Mouse (Mus musculus) liver, adult 2 months (tissue): ENCODE measurements around the gene Vps72. TPM values are rescaled to one million over a fixed set of nuclear protein-coding genes. Genes with fewer than 3 reads are reported as not detected.

Experiments
- DNase-seq: peaks from one replicate; pipeline ENCODE4 v3.0.0-alpha.2; 2011; ENCODE audit warnings: low read depth, low spot score; ENCODE audit errors: extremely low read depth
- H3K27ac ChIP-seq: fragments of 200-500 bp; replicated peaks from 2 replicates; pipeline ENCODE4 v1.5.1; 2012; ENCODE audit warnings: low read depth, mild to moderate bottlenecking, control low read depth, inconsistent platforms, low read length; ENCODE audit not compliant: insufficient read depth
- H3K27me3 ChIP-seq: fragments of 200-500 bp; 2 replicates; pipeline ENCODE4 v1.6.1; 2012; ENCODE audit warnings: mild to moderate bottlenecking, moderate library complexity, low read length, inconsistent platforms; ENCODE audit not compliant: control insufficient read depth, insufficient read depth
- H3K36me3 ChIP-seq: fragments of 200-500 bp; 2 replicates; pipeline ENCODE4 v1.6.1; 2012; ENCODE audit warnings: low read length, inconsistent platforms; ENCODE audit not compliant: control insufficient read depth, insufficient read depth
- H3K4me1 ChIP-seq: fragments of 200-500 bp; 2 replicates; pipeline ENCODE4 v1.6.1; 2011; ENCODE audit warnings: low read length; ENCODE audit not compliant: control insufficient read depth, insufficient read depth
- H3K4me3 ChIP-seq: fragments of 200-500 bp; 2 replicates; pipeline ENCODE4 v1.5.1; 2011; ENCODE audit warnings: low read depth, mild to moderate bottlenecking, control low read depth, low read length, moderate library complexity; ENCODE audit not compliant: insufficient read depth
- H3K79me2 ChIP-seq: fragments of 200-500 bp; 2 replicates; pipeline ENCODE4 v1.6.1; 2012; ENCODE audit warnings: inconsistent platforms, mild to moderate bottlenecking, low read length, moderate library complexity; ENCODE audit not compliant: control insufficient read depth, insufficient read depth
- H3K9ac ChIP-seq: fragments of 200-500 bp; 2 replicates; pipeline ENCODE4 v1.6.1; 2012; ENCODE audit warnings: low read depth, mild to moderate bottlenecking, control low read depth, inconsistent platforms, low read length
- CTCF ChIP-seq: fragments of 200-500 bp; IDR thresholded peaks from 2 replicates; pipeline ENCODE4 v1.5.1; 2011; ENCODE audit warnings: low read depth, low read length, control low read depth
- POLR2A ChIP-seq: fragments of 200-500 bp; IDR thresholded peaks from 2 replicates; pipeline ENCODE4 v1.6.1; 2011; ENCODE audit warnings: low read length, control low read depth; ENCODE audit not compliant: insufficient read depth; ENCODE audit errors: extremely low read depth
- WGBS: fragments of 180-500 bp; shearing (Covaris S2); methylation state at CpG from one replicate; pipeline ENCODE4 v1.1.7; 2018; 5-methylcytosine and 5-hydroxymethylcytosine counted together
- polyA plus RNA-seq: library from polyadenylated mRNA; depleted of rRNA; stranded (reverse); fragments of >200 nt; gene quantifications from 2 replicates; pipeline ENCODE4 v1.2.3, GENCODE M21; 2012
- total RNA-seq: library from RNA; depleted of rRNA; stranded (reverse); fragments of >200 nt; gene quantifications from 2 replicates; pipeline ENCODE4 v1.2.3, GENCODE M21; 2014

The Vps72 gene
- total and polyA plus RNA-seq, 2 experiments, result 9.9 to 27.4 TPM

- WGBS, result 9% methylated on average over 6 of the region's 6 CpGs
- DNase-seq, result peak; percentile 72
- no peaks in the 10 kb centered on the region for H3K27me3 ChIP-seq
- peak overlapping the region; percentile 62 for H3K9ac ChIP-seq
- TF ChIP-seq CTCF, result no peak
- no peak for TF ChIP-seq POLR2A
- H3K4me1 ChIP-seq, result peaks cover 10% of the 10 kb centered on the region; the same call in 1 of the 2 replicates
- H3K36me3 ChIP-seq, result peaks cover 1% of the 10 kb centered on the region; the same call in 1 of the 2 replicates
- H3K79me2 ChIP-seq, result no peaks in the 10 kb centered on the region; the same call in 1 of the 2 replicates
- H3K4me3 ChIP-seq, result peak overlapping the region; percentile 23
- peak overlapping the region; percentile 33; the same call in 1 of the 2 replicates for H3K27ac ChIP-seq
These were observed 24.2 kb downstream of the Vps72 start for GRCm38 (mm10) chr3:95135023-95135422.

- Histone ChIP-seq H3K9ac (no peak overlapping the region), H3K4me3 (peak overlapping the region; percentile 23; the same call in 1 of the 2 replicates), H3K36me3 (peaks cover 1% of the 10 kb centered on the region; the same call in 1 of the 2 replicates), H3K4me1 (peaks cover 14% of the 10 kb centered on the region; the same call in 1 of the 2 replicates), H3K27ac (peak overlapping the region; percentile 27; the same call in 1 of the 2 replicates), H3K79me2 (no peaks in the 10 kb centered on the region; the same call in 1 of the 2 replicates), H3K27me3 (no peaks in the 10 kb centered on the region)
- WGBS, result 56% methylated on average over 7 of the region's 7 CpGs
- peak; percentile 32 for DNase-seq
- TF ChIP-seq CTCF, result no peak
- no peak for TF ChIP-seq POLR2A
These were observed 24.7 kb downstream of the Vps72 start for GRCm38 (mm10) chr3:95135433-95136052.

DNA sequence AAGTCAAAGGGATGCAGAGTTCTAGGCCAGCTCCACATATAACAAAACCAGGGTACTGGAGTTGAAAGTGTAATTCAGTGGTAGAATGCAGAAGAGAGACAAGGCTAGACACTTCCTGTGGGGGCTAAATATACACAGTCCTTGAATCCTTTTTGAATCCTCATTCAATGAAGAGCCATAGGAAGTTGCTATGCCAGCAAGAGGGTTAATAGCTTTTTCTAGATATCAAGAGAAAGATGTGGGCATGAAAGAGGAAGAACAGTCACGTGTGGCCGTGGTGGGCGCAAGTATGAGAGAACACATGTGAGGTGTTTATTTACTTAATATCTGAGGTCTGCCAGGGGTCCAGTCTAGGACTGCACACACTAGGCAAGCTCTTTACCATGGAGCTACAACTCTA lies 25.5 kb downstream of the Vps72 start:
- no peak for DNase-seq
- Histone ChIP-seq H3K79me2 (no peaks in the 10 kb centered on the region; the same call in 1 of the 2 replicates), H3K4me3 (no peak overlapping the region), H3K9ac (no peak overlapping the region), H3K27me3 (no peaks in the 10 kb centered on the region), H3K36me3 (peaks cover 1% of the 10 kb centered on the region; the same call in 1 of the 2 replicates), H3K27ac (no peak overlapping the region), H3K4me1 (peaks cover 14% of the 10 kb centered on the region; the same call in 1 of the 2 replicates)
- TF ChIP-seq POLR2A (no peak), CTCF (no peak)
- WGBS, result 93% methylated on average over 3 of the region's 3 CpGs

GRCm38 (mm10) chr3:95139586-95140288 lies 28.9 kb downstream of the Vps72 start:
- no peak for TF ChIP-seq CTCF
- no peak for TF ChIP-seq POLR2A
- Histone ChIP-seq H3K36me3 (no peaks in the 10 kb centered on the region), H3K27ac (peak overlapping the region; percentile 68), H3K9ac (peak overlapping the region; percentile 51), H3K27me3 (no peaks in the 10 kb centered on the region), H3K79me2 (no peaks in the 10 kb centered on the region; the same call in 1 of the 2 replicates), H3K4me1 (peaks cover 10% of the 10 kb centered on the region; the same call in 1 of the 2 replicates), H3K4me3 (peak overlapping the region; percentile 0)
- peak; percentile 99 for DNase-seq
- 42% methylated on average over 25 of the region's 25 CpGs for WGBS

- Histone ChIP-seq H3K27me3 (no peaks in the 10 kb centered on the region), H3K27ac (peak overlapping the region; percentile 17), H3K79me2 (no peaks in the 10 kb centered on the region; the same call in 1 of the 2 replicates), H3K4me3 (peak overlapping the region; percentile 0; the same call in 1 of the 2 replicates), H3K36me3 (no peaks in the 10 kb centered on the region), H3K9ac (no peak overlapping the region), H3K4me1 (peaks cover 10% of the 10 kb centered on the region; the same call in 1 of the 2 replicates)
- no peak for TF ChIP-seq CTCF
- no peak for TF ChIP-seq POLR2A
- WGBS, result 54% methylated on average over 18 of the region's 18 CpGs
- no peak for DNase-seq
These were observed 29.4 kb downstream of the Vps72 start for GRCm38 (mm10) chr3:95140289-95140595.

- Histone ChIP-seq H3K4me3 (no peak overlapping the region), H3K4me1 (peaks cover 6% of the 10 kb centered on the region; the same call in 1 of the 2 replicates), H3K79me2 (no peaks in the 10 kb centered on the region), H3K27me3 (no peaks in the 10 kb centered on the region), H3K9ac (no peak overlapping the region), H3K36me3 (no peaks in the 10 kb centered on the region), H3K27ac (peak overlapping the region; percentile 17; the same call in 1 of the 2 replicates)
- no peak for TF ChIP-seq CTCF
- TF ChIP-seq POLR2A, result no peak
- DNase-seq, result no peak
- 96% methylated on average over 6 of the region's 6 CpGs for WGBS
These were observed 30.0 kb downstream of the Vps72 start for GRCm38 (mm10) chr3:95140795-95141194.
